8 mouse cellular contexts compared by ENCODE assay signal in the genomic region with DNA sequence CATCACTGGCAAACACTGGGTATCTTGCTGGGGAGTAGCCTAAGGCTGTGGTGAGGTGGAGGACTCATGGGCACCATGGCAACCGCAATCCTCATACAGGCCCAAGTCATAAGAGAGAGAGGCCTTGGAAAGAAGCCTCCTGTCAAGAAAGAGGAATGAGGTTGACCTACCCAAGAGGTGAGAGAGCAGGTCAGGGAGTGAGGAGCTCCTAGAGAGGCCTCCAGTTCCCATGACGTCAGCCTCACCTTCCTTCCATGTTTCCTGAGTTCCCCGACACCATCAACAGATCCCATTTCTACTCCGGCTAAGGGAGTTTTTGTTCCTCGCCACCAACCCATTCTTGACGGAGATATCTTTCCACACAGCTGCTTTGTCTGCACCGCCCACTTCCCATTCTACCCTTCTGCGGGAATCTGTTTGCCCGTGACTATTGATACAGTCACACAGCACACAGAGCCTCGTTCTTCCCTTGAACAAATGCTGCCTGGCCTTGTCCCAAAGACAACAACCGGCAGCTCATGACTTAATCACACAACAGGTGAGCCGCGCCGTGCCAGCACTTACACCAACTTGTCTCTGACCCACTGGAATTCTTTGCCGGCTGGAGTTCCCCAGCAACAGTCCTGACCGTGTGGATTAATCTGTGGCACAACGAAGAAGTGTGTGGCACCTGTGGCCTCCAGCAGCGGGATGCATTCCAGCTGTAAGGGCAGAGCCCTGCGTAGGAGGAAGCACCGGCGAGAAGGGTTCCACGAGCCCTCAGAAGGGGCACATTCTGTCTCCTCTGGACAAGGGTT.
DNase-seq lines count a peak whose midpoint lies in the region; ATAC-seq and TF ChIP-seq lines count a peak whose summit lies in the region.

No protein-coding gene starts in this region.

- no peak overlapping the region for H3K9ac ChIP-seq in liver, embryonic 15.5 days
- H3K9ac ChIP-seq in midbrain, embryonic 13.5 days (replicated peaks), result no peak overlapping the region

- no peaks in the 10 kb centered on the region for H3K36me3 ChIP-seq in liver, embryonic 15.5 days (replicated peaks)
- no peaks in the 10 kb centered on the region for H3K36me3 ChIP-seq in midbrain, embryonic 13.5 days

- peak overlapping the region; percentile 41 for H3K4me2 ChIP-seq in liver, embryonic 15.5 days
- H3K4me2 ChIP-seq in midbrain, embryonic 13.5 days (replicated peaks), result no peak overlapping the region

- 12% methylated on average over 22 of the region's 22 CpGs for WGBS in liver, embryonic 15.5 days (ENCODE audit: insufficient replicate concordance)
- 83% methylated on average over 22 of the region's 22 CpGs for WGBS in midbrain, embryonic 13.5 days

- H3K27me3 ChIP-seq in liver, embryonic 15.5 days, result 0 out of 2 replicates have a peak, but pooled peaks cover 3% of the 10 kb centered on the region
- no peaks in the 10 kb centered on the region for H3K27me3 ChIP-seq in midbrain, embryonic 13.5 days

- peak overlapping the region; percentile 46 for H3K27ac ChIP-seq in gastrocnemius, adult 2 months
- H3K27ac ChIP-seq in liver, embryonic 15.5 days (replicated peaks), result peak overlapping the region; percentile 45
- no peak overlapping the region for H3K27ac ChIP-seq in midbrain, embryonic 13.5 days

- H3K9me3 ChIP-seq in liver, embryonic 15.5 days (replicated peaks), result no peaks in the 10 kb centered on the region
- no peaks in the 10 kb centered on the region for H3K9me3 ChIP-seq in midbrain, embryonic 13.5 days

- peak overlapping the region; percentile 4; the same call in 1 of the 2 replicates for H3K4me3 ChIP-seq in gastrocnemius, adult 2 months
- peak overlapping the region; percentile 15; the same call in 1 of the 2 replicates for H3K4me3 ChIP-seq in liver, embryonic 15.5 days (replicated peaks)
- no peak overlapping the region for H3K4me3 ChIP-seq in midbrain, embryonic 13.5 days (replicated peaks)

- peaks cover 17% of the 10 kb centered on the region for H3K4me1 ChIP-seq in liver, embryonic 15.5 days (replicated peaks)
- no peaks in the 10 kb centered on the region for H3K4me1 ChIP-seq in midbrain, embryonic 13.5 days (replicated peaks)

- TF ChIP-seq CTCF in gastrocnemius, adult 2 months (IDR thresholded peaks at IDR 0.05), result no peak

- intact Hi-C loops in gastrocnemius, adult 2 months (cut with DNase I), result no loop called here
- intact Hi-C loops in gastrocnemius, postnatal 36 days (cut with DNase I), result no loop called here
- intact Hi-C loops in left cerebral cortex, postnatal 14 days (cut with DNase I), result no loop called here

- ATAC-seq in liver, embryonic 15.5 days (ENCODE audit: insufficient read depth), result peak; percentile 60
- no peak for ATAC-seq in midbrain, embryonic 13.5 days

- peak; percentile 43 for DNase-seq in gastrocnemius, adult 2 months
- no peak for DNase-seq in gastrocnemius, postnatal 36 days
- DNase-seq in urinary bladder, adult 18-20 months (ENCODE audit: low spot score in 2 of 2), result peak; percentile 34 to 60
- no peak for DNase-seq in urinary bladder, postnatal 10 days (ENCODE audit: low spot score)
- DNase-seq in cerebellum, adult 9-11 months, result no peak
- DNase-seq in left cerebral cortex, postnatal 14 days (ENCODE audit: low spot score in 2 of 2), result no peak

Comparison
In these comparisons a context has a peak if more than half of its experiments do, and no peak if none do; other contexts are left out.
1. DNase-seq: peak in gastrocnemius, adult 2 months (single experiment) and urinary bladder, adult 18-20 months (2 of 2); none in gastrocnemius, postnatal 36 days (0 of 2), urinary bladder, postnatal 10 days (single experiment), cerebellum, adult 9-11 months (single experiment) and left cerebral cortex, postnatal 14 days (0 of 2).